Mouse (Mus musculus) A20 (cell line): ENCODE measurements around the gene Adrm1.

ENCODE experiments used
- DNase-seq: peaks from one replicate; pipeline ENCODE4 v3.0.0-alpha.2; 2011; ENCODE audit warnings: low read depth, low spot score

Gene Adrm1

DNA sequence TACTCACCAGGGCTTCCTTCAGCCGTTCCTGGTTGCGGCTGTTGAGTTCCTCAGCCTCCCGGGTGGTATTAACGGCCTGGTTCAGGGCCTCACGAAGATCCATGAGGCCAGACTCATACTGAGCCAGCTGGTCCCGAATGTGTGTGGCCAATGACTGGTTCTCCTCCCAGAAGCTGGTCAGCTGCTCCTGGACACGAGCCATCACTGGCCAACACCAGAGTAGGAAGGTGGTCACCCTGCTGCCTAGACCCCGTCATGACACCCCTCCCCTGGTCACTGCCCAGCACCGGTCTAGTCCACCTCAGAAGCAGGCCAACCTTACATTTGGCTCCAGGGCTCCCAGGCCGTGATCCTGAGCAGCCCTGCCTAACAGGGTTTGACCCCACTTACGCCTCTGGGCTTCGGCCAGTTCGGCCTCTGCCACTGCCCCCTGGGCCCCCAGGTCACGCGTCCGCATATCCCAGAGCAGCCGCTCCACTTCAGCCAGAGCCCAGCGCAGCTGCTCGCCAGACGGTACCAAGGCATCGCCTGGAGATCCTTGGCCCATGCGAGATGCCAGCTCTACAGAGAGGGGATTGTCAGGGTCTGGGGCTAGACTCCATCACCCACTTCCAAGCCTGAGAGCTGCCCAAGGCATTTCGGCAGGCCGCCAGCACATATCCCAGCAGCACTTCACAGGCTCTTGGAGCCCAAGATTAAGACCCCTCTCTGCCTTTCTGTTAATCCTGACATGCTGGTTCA is 12.9 kb downstream of the Adrm1 start:
- no peak for DNase-seq

- DNase-seq: peak; percentile 33
Measured at GRCm38 (mm10) chr2:180184752-180185109, 13.4 kb downstream of the Adrm1 start.

DNA sequence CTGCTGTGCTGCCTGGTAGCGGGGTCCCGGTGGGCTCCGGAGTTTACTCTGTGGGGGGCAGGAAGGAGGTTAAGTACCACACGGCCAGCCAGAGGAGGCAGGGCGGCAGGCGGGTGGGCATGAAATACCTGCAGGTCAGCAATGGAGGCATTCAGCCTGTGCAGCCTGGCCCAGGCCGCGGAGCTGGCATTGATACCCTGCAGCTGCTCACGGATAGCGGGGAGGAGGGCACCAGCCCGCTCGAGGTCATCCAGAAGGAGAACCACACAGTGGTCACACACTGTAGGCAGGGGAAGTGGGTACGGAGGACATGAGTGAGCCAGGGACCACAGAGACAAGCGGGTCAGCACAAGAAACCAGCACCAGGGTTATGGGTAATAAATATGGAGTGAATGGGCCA is 14.4 kb downstream of the Adrm1 start:
- DNase-seq: no peak

DNA sequence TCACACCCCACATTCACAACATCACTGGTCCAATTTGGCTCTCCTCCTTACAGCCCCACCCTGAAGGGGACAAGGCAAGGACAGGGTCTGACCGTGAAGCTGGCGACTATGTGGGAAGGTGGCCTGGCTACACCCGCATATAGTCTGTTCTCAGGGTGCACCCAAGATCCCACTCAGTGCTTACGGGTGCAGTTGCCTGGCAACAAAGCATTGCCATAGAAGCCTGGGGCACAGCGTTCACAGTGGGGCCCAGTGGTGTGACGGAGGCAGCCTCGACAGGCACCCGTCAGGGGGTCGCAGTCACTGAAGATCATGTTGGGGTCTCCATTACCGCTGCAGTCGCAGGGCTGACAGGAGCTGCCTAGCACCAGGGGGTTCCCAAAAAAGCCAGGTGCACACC is 16.1 kb downstream of the Adrm1 start:
- DNase-seq: no peak

- peak; percentile 67 for DNase-seq
Measured at GRCm38 (mm10) chr2:180196610-180197322, 25.5 kb downstream of the Adrm1 start.

GRCm38 (mm10) chr2:180197323-180198037 is 26.2 kb downstream of the Adrm1 start:
- no peak for DNase-seq

DNA sequence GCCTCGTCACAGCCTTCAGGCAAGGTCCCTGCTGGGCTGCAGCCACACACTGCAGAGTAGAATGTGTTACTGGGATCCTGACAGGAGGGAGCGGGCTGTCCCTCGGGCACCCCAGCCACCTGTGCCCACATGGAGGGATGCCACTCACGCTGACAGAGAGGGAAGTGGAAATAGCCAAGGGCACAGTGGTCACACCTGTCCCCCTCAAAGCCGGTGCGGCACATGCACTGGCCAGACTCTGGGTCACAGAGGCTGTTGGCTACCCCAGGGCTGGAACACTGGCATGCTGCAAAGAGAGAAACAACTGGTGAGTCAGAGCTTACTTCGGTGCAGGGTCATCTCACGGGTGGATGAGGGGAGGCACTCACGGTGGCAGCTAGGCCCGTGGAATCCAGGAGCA is 27.5 kb downstream of the Adrm1 start:
- no peak for DNase-seq

- no peak for DNase-seq
Measured at GRCm38 (mm10) chr2:180200681-180201080, 29.4 kb downstream of the Adrm1 start.

GRCm38 (mm10) chr2:180201303-180201702 is 30.0 kb downstream of the Adrm1 start:
- no peak for DNase-seq

GRCm38 (mm10) chr2:180202263-180202662 is 31.0 kb downstream of the Adrm1 start:
- no peak for DNase-seq

DNA sequence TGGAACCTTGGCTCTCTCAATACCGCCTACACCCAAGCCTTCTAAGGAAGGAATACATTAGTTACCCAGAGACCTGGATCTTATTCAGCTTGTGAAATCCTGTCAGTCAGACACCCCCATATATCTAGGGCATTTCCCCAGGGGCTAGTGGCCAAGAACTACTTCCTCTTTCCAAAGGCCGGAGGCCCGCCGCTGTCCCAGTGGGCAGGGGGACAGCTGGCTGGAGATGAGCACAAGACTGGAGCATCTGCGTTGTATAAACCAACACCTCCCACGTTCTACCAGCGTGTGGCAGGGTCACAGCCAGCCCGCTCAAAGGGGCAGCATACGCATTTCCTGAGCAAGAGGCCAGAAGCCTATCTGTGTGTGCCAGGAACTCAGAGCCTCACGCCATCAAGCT is 31.5 kb downstream of the Adrm1 start:
- DNase-seq: no peak

DNA sequence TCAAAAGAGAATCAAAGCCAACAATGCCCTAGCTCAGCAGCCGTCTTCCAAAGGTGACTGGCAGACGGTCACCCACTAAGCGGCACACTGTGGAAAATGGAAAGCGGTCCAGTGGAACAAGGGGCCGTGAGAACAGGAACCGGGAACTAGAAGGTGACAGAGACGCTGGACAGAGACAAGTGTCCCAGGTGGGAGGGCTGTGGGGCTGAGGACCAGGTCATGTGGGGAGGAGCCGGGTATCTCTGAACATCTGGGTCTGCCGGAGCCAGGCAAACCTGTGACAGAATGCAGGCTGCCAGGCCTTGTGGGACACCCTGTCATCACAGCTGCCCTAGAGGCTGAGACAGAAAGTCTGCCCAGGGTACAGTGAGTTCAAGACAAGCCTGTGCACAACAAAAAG is 33.2 kb downstream of the Adrm1 start:
- no peak for DNase-seq

GRCm38 (mm10) chr2:180205083-180205955 is 34.0 kb downstream of the Adrm1 start:
- no peak for DNase-seq

- DNase-seq: no peak
Measured at GRCm38 (mm10) chr2:180205956-180206280, 34.6 kb downstream of the Adrm1 start.

DNA sequence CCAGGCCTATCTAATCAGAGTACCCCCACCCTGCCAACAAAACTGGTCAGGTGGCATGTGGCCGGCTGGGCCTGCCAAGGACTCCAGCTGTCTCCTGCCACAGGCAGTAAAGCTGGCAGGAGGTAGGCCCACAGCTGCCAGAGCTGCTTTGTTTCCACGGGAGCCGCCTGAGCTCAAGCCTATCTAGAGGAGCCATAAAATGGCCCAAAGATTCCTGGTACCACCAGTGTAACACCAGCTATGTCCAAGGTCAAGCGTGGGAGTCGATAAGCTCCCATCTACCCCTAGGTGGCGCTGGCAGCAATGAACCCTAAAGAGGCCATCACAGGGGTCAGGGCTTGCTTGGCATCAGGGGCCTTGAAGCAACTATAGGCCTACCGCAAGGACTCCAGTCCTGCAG is 36.6 kb downstream of the Adrm1 start:
- peak; percentile 45 for DNase-seq

GRCm38 (mm10) chr2:180208976-180209375 is 37.7 kb downstream of the Adrm1 start:
- peak; percentile 25 for DNase-seq

- peak; percentile 19 for DNase-seq
Measured at GRCm38 (mm10) chr2:180212255-180212654, 41.0 kb downstream of the Adrm1 start.

- no peak for DNase-seq
Measured at GRCm38 (mm10) chr2:180214352-180214978, 43.2 kb downstream of the Adrm1 start.

- no peak for DNase-seq
Measured at GRCm38 (mm10) chr2:180215011-180215461, 43.8 kb downstream of the Adrm1 start.

DNA sequence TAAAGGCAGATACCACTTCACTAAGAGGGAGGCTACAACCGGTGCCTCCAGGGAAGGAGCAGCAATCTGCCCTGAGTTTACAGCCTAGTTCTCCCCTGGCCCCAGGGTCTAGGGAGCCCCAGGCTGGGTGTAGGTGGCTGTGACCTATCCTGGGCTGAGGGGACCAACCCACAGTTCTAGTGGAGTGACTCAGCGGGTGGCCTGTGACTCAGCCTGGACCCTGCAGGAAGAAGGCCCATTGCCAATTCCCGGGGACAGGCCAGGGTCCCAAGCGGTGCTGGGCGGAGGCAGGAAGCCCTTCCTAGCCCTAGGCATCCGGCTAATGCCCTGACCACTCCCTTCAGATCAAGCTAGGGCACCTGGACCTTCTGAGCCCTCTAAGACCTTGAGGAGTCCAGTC is 44.7 kb downstream of the Adrm1 start:
- no peak for DNase-seq

DNA sequence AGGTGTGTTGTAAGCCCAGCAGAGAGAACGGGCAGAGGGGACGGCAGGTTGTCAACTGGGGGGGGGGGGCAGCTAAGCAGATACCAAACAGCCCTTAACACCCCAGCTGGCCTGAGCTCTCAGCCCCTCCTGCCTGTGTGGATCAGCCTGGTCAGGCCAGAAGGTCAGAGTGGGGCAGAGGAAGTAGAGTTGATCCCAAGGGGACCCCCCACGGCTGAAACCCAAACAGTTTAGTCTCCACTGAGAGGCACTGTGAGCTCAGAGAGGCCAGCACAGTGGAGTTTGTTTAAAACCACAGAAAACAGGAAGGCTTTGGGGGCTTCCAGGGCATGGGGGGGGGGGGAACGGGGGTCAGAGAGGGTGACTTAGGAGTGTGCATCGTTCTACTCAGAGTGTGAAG is 45.6 kb downstream of the Adrm1 start:
- no peak for DNase-seq
